Mouse (Mus musculus) heart, embryonic 11.5 days (tissue): ENCODE data around the gene Hist3h2a. TPM values are rescaled to one million over a fixed set of nuclear protein-coding genes. Genes with fewer than 3 reads are reported as not detected.

Source experiments
- ATAC-seq: fragments of 200-750 bp; cut with Nextera tagmentation; replicated peaks from 2 replicates; pipeline ENCODE4 v1.8.0; 2017; ENCODE audit warnings: moderate library complexity; ENCODE audit not compliant: insufficient number of reproducible peaks, low FRiP score, low TSS enrichment
- H3K27ac ChIP-seq: fragments of 300-500 bp; sonication (generic); 2 replicates; pipeline ENCODE4 v1.5.1; 2014; ENCODE audit warnings: mild to moderate bottlenecking, low read depth, low read length
- H3K27me3 ChIP-seq: fragments of 300-500 bp; sonication (generic); 2 replicates; pipeline ENCODE4 v1.6.1; 2014; ENCODE audit warnings: mild to moderate bottlenecking, low read length, mixed read lengths; ENCODE audit not compliant: control insufficient read depth, insufficient read depth
- H3K36me3 ChIP-seq: fragments of 300-500 bp; sonication (generic); 2 replicates; pipeline ENCODE4 v1.6.1; 2014; ENCODE audit warnings: mild to moderate bottlenecking, low read length, moderate library complexity, mixed read lengths; ENCODE audit not compliant: control insufficient read depth, insufficient read depth
- H3K4me1 ChIP-seq: fragments of 300-500 bp; sonication (generic); 2 replicates; pipeline ENCODE4 v1.6.1; 2014; ENCODE audit warnings: low read length; ENCODE audit not compliant: control insufficient read depth, insufficient read depth
- H3K4me2 ChIP-seq: fragments of 300-500 bp; sonication (generic); 2 replicates; pipeline ENCODE4 v1.6.1; 2014; ENCODE audit warnings: mild to moderate bottlenecking, moderate library complexity
- H3K4me3 ChIP-seq: fragments of 300-500 bp; sonication (generic); 2 replicates; pipeline ENCODE4 v1.5.1; 2014; ENCODE audit warnings: low read depth, low read length
- H3K9ac ChIP-seq: fragments of 300-500 bp; sonication (generic); 2 replicates; pipeline ENCODE4 v1.6.1; 2014; ENCODE audit warnings: mild to moderate bottlenecking, low read depth, low read length, moderate library complexity
- H3K9me3 ChIP-seq: fragments of 300-500 bp; sonication (generic); replicated peaks from 2 replicates; pipeline ENCODE4 v1.6.1; 2016; ENCODE audit warnings: low read length; ENCODE audit not compliant: control insufficient read depth
- WGBS: fragments of 180-500 bp; shearing (Covaris S2); extraction: QIAGEN DNeasy Blood & Tissue Kit; methylation state at CpG from one replicate; pipeline ENCODE4 v1.1.7; 2014; ENCODE audit not compliant: insufficient replicate concordance; 5-methylcytosine and 5-hydroxymethylcytosine counted together
- microRNA-seq: library from miRNA; unstranded; fragments of <30 nt; microRNA quantifications from one replicate; pipeline ENCODE4, GENCODE M21; 2016; ENCODE audit warnings: borderline number of aligned reads
- polyA plus RNA-seq: library from polyadenylated mRNA; unstranded; fragments of >200 nt; fragmentation: Nextera tagmentation; extraction: Ambion mirVana; gene quantifications from 2 replicates; pipeline ENCODE4 v1.2.1, GENCODE M21; 2014

Gene Hist3h2a
- polyA plus RNA-seq, 1 experiment from 2014 or later, result 22.5 TPM

DNA sequence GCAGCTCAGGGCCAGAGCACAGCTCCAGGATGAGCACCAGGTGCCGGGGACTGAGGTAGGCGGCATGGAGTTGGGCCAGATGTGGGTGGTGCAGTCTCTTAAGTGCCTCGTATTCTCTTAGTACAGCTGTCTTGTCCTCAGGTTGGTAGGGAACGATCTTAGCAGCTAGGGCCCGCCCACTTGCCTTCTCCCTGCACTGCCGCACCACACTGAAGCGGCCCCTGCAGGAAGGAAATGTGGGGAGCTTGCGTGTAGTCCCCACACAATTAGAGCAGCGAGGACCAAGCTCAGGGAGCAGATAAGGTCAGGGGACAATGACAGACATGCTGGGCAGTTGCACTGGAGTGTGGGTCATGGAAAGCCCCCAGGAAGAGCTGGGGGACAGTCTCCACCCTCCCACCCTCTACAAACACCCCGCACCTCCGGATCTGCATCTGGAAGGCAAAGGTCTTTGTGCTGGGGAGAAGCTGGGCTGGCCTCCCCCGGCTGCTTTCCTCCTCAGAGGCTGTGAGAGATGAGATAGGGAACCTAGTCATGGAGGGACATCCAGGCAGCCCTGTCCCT is 41.4 kb downstream of the Hist3h2a start:
- H3K4me1 ChIP-seq, result peaks cover 64% of the 10 kb centered on the region
- H3K4me2 ChIP-seq, result peak overlapping the region; percentile 11; the same call in 1 of the 2 replicates
- H3K27ac ChIP-seq, result no peak overlapping the region
- H3K4me3 ChIP-seq, result no peak overlapping the region
- no peaks in the 10 kb centered on the region for H3K9me3 ChIP-seq
- H3K27me3 ChIP-seq, result peaks cover 10% of the 10 kb centered on the region; the same call in 1 of the 2 replicates
- 0 out of 2 replicates have a peak overlapping the region, but pooled peaks have one; percentile 22 for H3K9ac ChIP-seq
- WGBS, result 39% methylated on average over 12 of the region's 12 CpGs
- H3K36me3 ChIP-seq, result no peaks in the 10 kb centered on the region
- ATAC-seq, result no peak

DNA sequence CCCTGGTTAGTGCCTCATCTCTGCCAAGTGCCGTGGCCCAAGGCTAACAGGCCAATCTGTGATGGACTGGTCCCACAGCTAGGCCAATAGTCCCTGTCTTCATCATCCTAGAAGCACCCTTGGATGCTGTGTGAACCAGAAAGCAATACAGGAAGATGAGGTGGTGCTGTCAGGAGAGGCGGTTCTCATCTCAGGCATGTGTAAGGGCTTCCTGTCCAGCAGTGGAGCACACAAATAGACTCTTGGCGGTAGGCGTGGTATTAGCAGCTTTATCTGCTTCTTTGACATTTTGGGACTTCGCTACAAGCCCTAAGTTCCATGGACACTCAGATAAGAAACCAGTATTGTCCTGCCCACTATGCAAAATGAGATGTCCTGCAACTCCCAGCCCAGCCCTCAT is 43.1 kb downstream of the Hist3h2a start:
- Histone ChIP-seq H3K9me3 (no peaks in the 10 kb centered on the region), H3K27me3 (peaks cover 9% of the 10 kb centered on the region; the same call in 1 of the 2 replicates), H3K36me3 (no peaks in the 10 kb centered on the region), H3K9ac (no peak overlapping the region), H3K27ac (no peak overlapping the region), H3K4me3 (no peak overlapping the region), H3K4me2 (peak overlapping the region; percentile 54), H3K4me1 (peaks cover 72% of the 10 kb centered on the region)
- 51% methylated on average over 5 of the region's 5 CpGs for WGBS
- no peak for ATAC-seq

DNA sequence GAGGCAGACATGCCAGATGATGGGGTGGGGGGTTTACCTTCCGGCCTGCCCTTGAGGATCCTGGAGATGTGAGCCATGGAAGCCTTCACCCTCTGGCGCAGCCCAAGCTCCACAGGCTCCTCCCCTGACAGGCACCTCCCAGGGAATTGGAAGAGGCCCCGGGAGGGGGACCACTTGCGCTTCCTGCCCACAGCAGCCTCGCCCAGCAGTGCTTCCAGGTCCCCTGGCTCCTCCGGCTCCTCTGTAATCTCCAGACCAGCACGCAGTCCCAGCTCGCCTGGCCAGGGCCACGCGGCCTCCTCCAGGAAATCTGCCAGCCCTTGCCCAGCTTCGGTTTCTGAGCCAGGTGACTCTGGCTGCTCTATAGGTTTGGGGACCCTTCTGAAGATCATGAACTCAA is 44.7 kb downstream of the Hist3h2a start:
- H3K4me3 ChIP-seq, result peak overlapping the region; percentile 8
- H3K4me1 ChIP-seq, result peaks cover 66% of the 10 kb centered on the region
- no peaks in the 10 kb centered on the region for H3K36me3 ChIP-seq
- H3K27me3 ChIP-seq, result peaks cover 8% of the 10 kb centered on the region; the same call in 1 of the 2 replicates
- H3K27ac ChIP-seq, result peak overlapping the region; percentile 50
- H3K9ac ChIP-seq, result no peak overlapping the region; the same call in 1 of the 2 replicates
- H3K4me2 ChIP-seq, result peak overlapping the region; percentile 54
- 27% methylated on average over 11 of the region's 11 CpGs for WGBS
- no peak for ATAC-seq
- no peaks in the 10 kb centered on the region for H3K9me3 ChIP-seq

DNA sequence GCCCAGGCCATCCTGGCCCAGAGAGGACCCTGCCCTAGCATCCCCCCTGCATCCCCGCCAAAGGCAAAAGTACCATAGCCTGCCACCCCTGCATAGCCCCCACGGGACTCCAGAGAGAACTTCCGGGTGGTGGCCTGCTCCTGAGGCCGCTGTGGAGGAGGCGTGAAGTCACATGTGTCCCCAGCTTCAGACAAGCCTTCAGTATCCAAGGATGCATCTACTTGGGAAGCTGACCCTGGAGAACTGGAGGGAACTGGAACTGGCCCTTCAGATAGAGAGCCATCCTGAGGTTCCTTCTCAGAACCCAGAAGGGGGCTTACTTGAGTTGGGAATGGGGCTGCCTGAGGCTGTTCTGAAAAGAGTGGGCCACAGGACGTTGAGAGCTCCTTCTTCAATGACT is 45.3 kb downstream of the Hist3h2a start:
- peaks cover 8% of the 10 kb centered on the region; the same call in 1 of the 2 replicates for H3K27me3 ChIP-seq
- no peak overlapping the region for H3K4me3 ChIP-seq
- ATAC-seq, result no peak
- H3K9ac ChIP-seq, result peak overlapping the region; percentile 6; the same call in 1 of the 2 replicates
- no peaks in the 10 kb centered on the region for H3K36me3 ChIP-seq
- H3K4me2 ChIP-seq, result peak overlapping the region; percentile 54
- no peaks in the 10 kb centered on the region for H3K9me3 ChIP-seq
- WGBS, result 77% methylated on average over 6 of the region's 6 CpGs
- H3K27ac ChIP-seq, result peak overlapping the region; percentile 50
- H3K4me1 ChIP-seq, result peaks cover 59% of the 10 kb centered on the region

DNA sequence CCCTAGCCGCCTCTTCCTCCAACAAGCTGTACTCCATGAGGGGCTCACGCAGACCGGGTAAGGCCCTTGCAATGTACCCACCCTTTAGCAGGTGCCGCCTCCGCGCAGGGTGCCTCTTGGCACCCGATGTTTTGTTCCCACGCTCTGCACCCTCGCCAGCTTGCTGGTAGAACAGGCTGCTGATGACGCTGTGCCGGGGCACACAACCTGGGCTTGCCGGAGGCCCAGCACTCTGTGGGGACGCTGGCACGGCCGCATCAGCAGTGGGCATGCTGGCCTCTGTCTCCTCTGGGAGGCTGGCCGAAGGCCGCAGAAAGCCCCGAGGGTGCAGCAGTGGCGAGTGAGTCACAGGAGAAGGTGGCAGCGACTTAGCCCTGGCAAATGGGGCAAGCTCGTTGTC is 46.1 kb downstream of the Hist3h2a start:
- WGBS, result 87% methylated on average over 21 of the region's 21 CpGs
- H3K4me1 ChIP-seq, result peaks cover 53% of the 10 kb centered on the region
- ATAC-seq, result no peak
- no peaks in the 10 kb centered on the region; the same call in 1 of the 2 replicates for H3K27me3 ChIP-seq
- H3K36me3 ChIP-seq, result no peaks in the 10 kb centered on the region
- H3K27ac ChIP-seq, result no peak overlapping the region
- peak overlapping the region; percentile 54 for H3K4me2 ChIP-seq
- H3K9ac ChIP-seq, result 0 out of 2 replicates have a peak overlapping the region, but pooled peaks have one; percentile 8
- H3K4me3 ChIP-seq, result no peak overlapping the region
- no peaks in the 10 kb centered on the region for H3K9me3 ChIP-seq

DNA sequence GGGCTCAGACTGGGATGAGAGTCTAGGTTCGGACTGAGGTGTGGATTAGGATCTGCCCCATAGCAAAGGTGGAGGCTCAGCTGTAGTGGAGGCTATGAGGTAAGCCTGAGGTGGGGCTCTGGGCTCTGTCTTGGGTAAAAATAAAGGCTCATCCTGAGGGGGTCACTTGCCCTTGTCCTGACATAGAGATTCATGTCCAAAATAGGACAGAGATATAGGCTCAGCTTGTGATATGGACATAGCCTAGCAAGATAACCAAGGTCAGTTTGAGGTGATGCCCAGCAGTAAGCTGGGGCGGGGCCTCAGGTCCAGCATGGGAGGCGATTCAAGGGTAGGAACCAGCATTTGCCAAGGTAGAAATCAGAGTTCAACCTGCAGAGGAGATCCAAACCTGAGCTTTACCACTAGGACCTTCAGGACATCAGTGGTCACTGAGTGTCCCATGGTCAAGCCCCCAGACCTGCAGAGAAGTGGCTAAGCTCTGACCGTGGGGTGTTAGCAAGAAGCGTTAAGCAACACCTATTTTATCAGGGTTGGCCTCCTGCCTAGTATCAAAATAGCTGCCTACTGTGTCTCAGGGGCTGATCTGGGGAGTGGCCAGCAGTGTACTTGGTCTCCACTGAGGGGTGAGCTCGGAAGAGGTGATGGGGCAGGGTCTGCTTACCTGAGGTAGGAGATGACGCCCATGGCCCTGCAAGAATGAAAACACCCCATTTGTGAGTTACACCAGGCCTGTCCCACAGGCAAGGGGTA is 48.0 kb downstream of the Hist3h2a start:
- Histone ChIP-seq H3K36me3 (no peaks in the 10 kb centered on the region), H3K27me3 (no peaks in the 10 kb centered on the region), H3K4me1 (peaks cover 45% of the 10 kb centered on the region), H3K9ac (peak overlapping the region; percentile 17; the same call in 1 of the 2 replicates), H3K4me2 (peak overlapping the region; percentile 54), H3K9me3 (no peaks in the 10 kb centered on the region), H3K27ac (peak overlapping the region; percentile 79), H3K4me3 (peak overlapping the region; percentile 23)
- WGBS, result 43% methylated on average over 7 of the region's 7 CpGs
- ATAC-seq, result peak; percentile 66

Small RNA genes within 50 kb of the gene (microRNA-seq; reads per million reads assigned to microRNA genes)
- gene Gm44313, result 0.81 reads per million, percentile 9 among the genes with 10 or more reads in this experiment

Other genes starting within 250 kb of the Hist3h2a start
- not detected in 2 replicates for gene Olfr318, start 230.7 kb upstream of the Hist3h2a start, polyA plus RNA-seq
- gene Olfr317, start 215.5 kb upstream of the Hist3h2a start, polyA plus RNA-seq, result not detected in 2 replicates
- gene Olfr316, start 202.0 kb upstream of the Hist3h2a start, polyA plus RNA-seq, result not detected in 2 replicates
- not detected in 2 replicates for gene Olfr315, start 181.5 kb upstream of the Hist3h2a start, polyA plus RNA-seq
- gene Olfr314, start 171.7 kb upstream of the Hist3h2a start, polyA plus RNA-seq, result not detected in 2 replicates
- gene Fam183b, start 152.7 kb upstream of the Hist3h2a start, polyA plus RNA-seq, result 0.52 and 0.58 TPM in 2 replicates
- not detected in 2 replicates for gene Olfr313, start 139.7 kb upstream of the Hist3h2a start, polyA plus RNA-seq
- not detected in 2 replicates for gene Olfr312, start 125.4 kb upstream of the Hist3h2a start, polyA plus RNA-seq
- 0.16 TPM in 1 of 2 replicates, not detected in the other for gene Olfr311, start 115.4 kb upstream of the Hist3h2a start, polyA plus RNA-seq
- 5.1 and 5.7 TPM in 2 replicates for gene Gm12258, start 107.5 kb upstream of the Hist3h2a start, polyA plus RNA-seq
- 4.6 and 6.4 TPM in 2 replicates for gene 2810021J22Rik, start 87.5 kb upstream of the Hist3h2a start, polyA plus RNA-seq
- 5.1 and 5.4 TPM in 2 replicates for gene Zfp39, start 50.5 kb upstream of the Hist3h2a start, polyA plus RNA-seq
- 0.27 TPM in 1 of 2 replicates, not detected in the other for gene Btnl10, start 36.8 kb upstream of the Hist3h2a start, polyA plus RNA-seq
- gene Rnf187, start 15.8 kb upstream of the Hist3h2a start, polyA plus RNA-seq, result 172 and 192 TPM in 2 replicates
- 6.4 and 8.4 TPM in 2 replicates for gene Hist3h2ba, start 5.8 kb upstream of the Hist3h2a start, polyA plus RNA-seq
- 1.0 and 1.1 TPM in 2 replicates for gene Trim17, start within 50 bp of the Hist3h2a start, polyA plus RNA-seq
- 26.1 and 27.5 TPM in 2 replicates for gene Trim11, start 23.4 kb downstream of the Hist3h2a start, polyA plus RNA-seq
- gene Obscn, start 181.7 kb downstream of the Hist3h2a start, polyA plus RNA-seq, result 39.3 and 41.1 TPM in 2 replicates
- gene Iba57, start 209.1 kb downstream of the Hist3h2a start, polyA plus RNA-seq, result 3.8 and 5.3 TPM in 2 replicates
- 0.11 TPM in 1 of 2 replicates, not detected in the other for gene Gjc2, start 228.5 kb downstream of the Hist3h2a start, polyA plus RNA-seq
- gene Guk1, start 237.5 kb downstream of the Hist3h2a start, polyA plus RNA-seq, result 121 and 125 TPM in 2 replicates
- 98.5 and 102 TPM in 2 replicates for gene Mrpl55, start 247.8 kb downstream of the Hist3h2a start, polyA plus RNA-seq